Mouse (Mus musculus) liver, adult 2 months (tissue): ENCODE data around the gene Gas2. TPM values are rescaled to one million over a fixed set of nuclear protein-coding genes. Genes with fewer than 3 reads are reported as not detected.
A peak's percentile ranks its signal among the peaks of the same experiment; 100 is the strongest.

Experiments
- DNase-seq: peaks from one replicate; pipeline ENCODE4 v3.0.0-alpha.2; 2011; ENCODE audit warnings: low read depth, low spot score; ENCODE audit errors: extremely low read depth
- H3K27ac ChIP-seq: fragments of 200-500 bp; replicated peaks from 2 replicates; pipeline ENCODE4 v1.5.1; 2012; ENCODE audit warnings: low read depth, mild to moderate bottlenecking, control low read depth, inconsistent platforms, low read length; ENCODE audit not compliant: insufficient read depth
- H3K27me3 ChIP-seq: fragments of 200-500 bp; 2 replicates; pipeline ENCODE4 v1.6.1; 2012; ENCODE audit warnings: mild to moderate bottlenecking, moderate library complexity, low read length, inconsistent platforms; ENCODE audit not compliant: control insufficient read depth, insufficient read depth
- H3K36me3 ChIP-seq: fragments of 200-500 bp; 2 replicates; pipeline ENCODE4 v1.6.1; 2012; ENCODE audit warnings: low read length, inconsistent platforms; ENCODE audit not compliant: control insufficient read depth, insufficient read depth
- H3K4me1 ChIP-seq: fragments of 200-500 bp; 2 replicates; pipeline ENCODE4 v1.6.1; 2011; ENCODE audit warnings: low read length; ENCODE audit not compliant: control insufficient read depth, insufficient read depth
- H3K4me3 ChIP-seq: fragments of 200-500 bp; 2 replicates; pipeline ENCODE4 v1.5.1; 2011; ENCODE audit warnings: low read depth, mild to moderate bottlenecking, control low read depth, low read length, moderate library complexity; ENCODE audit not compliant: insufficient read depth
- H3K79me2 ChIP-seq: fragments of 200-500 bp; 2 replicates; pipeline ENCODE4 v1.6.1; 2012; ENCODE audit warnings: inconsistent platforms, mild to moderate bottlenecking, low read length, moderate library complexity; ENCODE audit not compliant: control insufficient read depth, insufficient read depth
- H3K9ac ChIP-seq: fragments of 200-500 bp; 2 replicates; pipeline ENCODE4 v1.6.1; 2012; ENCODE audit warnings: low read depth, mild to moderate bottlenecking, control low read depth, inconsistent platforms, low read length
- CTCF ChIP-seq: fragments of 200-500 bp; IDR thresholded peaks from 2 replicates; pipeline ENCODE4 v1.5.1; 2011; ENCODE audit warnings: low read depth, low read length, control low read depth
- POLR2A ChIP-seq: fragments of 200-500 bp; IDR thresholded peaks from 2 replicates; pipeline ENCODE4 v1.6.1; 2011; ENCODE audit warnings: low read length, control low read depth; ENCODE audit not compliant: insufficient read depth; ENCODE audit errors: extremely low read depth
- WGBS: fragments of 180-500 bp; shearing (Covaris S2); methylation state at CpG from one replicate; pipeline ENCODE4 v1.1.7; 2018; 5-methylcytosine and 5-hydroxymethylcytosine counted together
- polyA plus RNA-seq: library from polyadenylated mRNA; depleted of rRNA; stranded (reverse); fragments of >200 nt; gene quantifications from 2 replicates; pipeline ENCODE4 v1.2.3, GENCODE M21; 2012
- total RNA-seq: library from RNA; depleted of rRNA; stranded (reverse); fragments of >200 nt; gene quantifications from 2 replicates; pipeline ENCODE4 v1.2.3, GENCODE M21; 2014

The Gas2 gene
- total and polyA plus RNA-seq, 2 experiments: 15.7 to 43.6 TPM

DNA sequence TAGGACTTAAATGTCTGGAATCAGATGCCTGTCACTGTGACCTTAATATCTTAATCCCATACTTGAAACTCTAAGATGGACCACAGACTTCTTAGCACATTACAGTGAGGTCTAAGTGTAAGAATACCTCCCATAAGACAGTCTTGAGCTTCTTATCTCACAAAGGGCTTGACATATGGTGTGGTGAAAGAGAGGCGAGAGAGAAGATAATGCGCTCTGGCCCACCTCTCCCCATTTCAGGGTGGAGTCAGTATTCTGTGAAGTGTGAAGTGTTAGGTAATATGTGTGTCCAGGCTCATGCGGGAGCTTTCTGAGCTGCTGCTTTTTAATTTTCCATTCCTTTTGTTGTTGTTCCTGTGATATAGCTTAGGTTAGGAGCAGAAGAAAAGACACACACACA lies 129.2 kb downstream of the Gas2 start:
- DNase-seq: no peak
- no peaks in the 10 kb centered on the region for H3K79me2 ChIP-seq
- no peaks in the 10 kb centered on the region for H3K27me3 ChIP-seq
- no peak overlapping the region for H3K9ac ChIP-seq
- WGBS: 86% methylated on average over 3 of the region's 3 CpGs
- no peaks in the 10 kb centered on the region for H3K4me1 ChIP-seq
- no peak overlapping the region for H3K27ac ChIP-seq
- peaks cover 2% of the 10 kb centered on the region; the same call in 1 of the 2 replicates for H3K36me3 ChIP-seq
- TF ChIP-seq POLR2A: no peak
- TF ChIP-seq CTCF: no peak
- no peak overlapping the region for H3K4me3 ChIP-seq

DNA sequence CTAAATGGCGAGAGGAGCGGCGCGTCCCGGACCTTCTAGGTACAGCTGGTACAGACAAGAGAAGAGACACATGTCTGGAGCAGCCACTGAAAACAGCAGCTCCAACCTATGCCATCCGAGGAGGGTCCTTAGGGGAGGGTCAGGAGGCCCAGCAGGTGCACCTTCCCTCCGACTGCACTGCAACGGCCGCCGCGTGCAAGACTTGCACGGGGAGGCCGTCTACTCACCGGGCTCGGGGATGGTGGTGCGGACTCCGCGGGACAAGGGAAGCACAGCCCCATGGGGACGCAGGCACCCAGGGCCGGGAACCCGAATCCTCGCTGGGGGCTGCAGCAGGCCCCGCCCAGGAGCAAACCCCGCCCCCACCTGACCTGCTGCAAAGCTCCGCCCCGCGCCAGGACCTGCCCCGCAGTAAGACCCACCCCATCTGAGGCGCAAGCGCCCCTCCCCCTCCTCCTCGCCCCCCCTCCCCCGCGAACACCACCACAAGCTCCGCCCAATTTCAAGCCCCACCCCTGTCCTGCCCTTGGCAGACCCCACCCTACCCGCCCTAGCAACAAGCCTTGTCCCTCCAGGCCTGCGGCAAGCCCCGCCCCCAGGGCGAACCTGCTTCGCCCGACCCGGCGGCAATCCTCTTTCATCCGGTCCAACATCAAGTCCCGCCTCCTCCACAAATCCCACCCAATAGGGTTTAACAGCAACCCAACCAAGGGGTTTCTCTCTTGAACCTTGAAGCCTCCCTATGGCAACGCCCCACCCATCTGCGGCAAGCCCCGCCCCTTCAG lies 143.9 kb downstream of the Gas2 start, which contains the start of gene Svip:
TSS of gene Svip (minus strand) at position 508 of the 785 bp plus-strand sequence.
- H3K79me2 ChIP-seq: no peaks in the 10 kb centered on the region
- WGBS: under 1% methylated on average over 42 of the region's 47 CpGs

DNA sequence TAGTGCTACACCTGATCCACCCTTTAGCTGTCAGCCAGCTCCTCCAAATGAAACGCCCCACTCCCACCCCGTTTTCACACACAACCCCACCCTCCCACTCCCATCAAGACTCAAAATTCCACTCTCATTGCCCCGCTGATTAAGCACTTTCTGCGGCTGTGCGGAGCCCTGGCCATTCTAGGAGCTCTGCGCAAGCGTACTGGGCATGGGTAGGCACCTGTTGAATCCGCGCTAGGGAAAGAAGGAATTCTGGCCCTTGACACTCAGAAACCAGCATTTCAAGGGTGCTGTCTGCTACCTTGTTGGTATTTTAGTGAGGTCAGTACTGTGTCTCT lies 144.4 kb downstream of the Gas2 start:
- Histone ChIP-seq H3K27ac (peak overlapping the region; percentile 60), H3K4me1 (no peaks in the 10 kb centered on the region), H3K4me3 (peak overlapping the region; percentile 55)

More for the DNA sequence above, 143.9 kb downstream of the Gas2 start, which contains the start of gene Svip:
- Histone ChIP-seq H3K9ac (peak within 1 kb of the TSS; percentile 81), H3K27me3 (no peaks in the 10 kb centered on the region), H3K27ac (peak within 1 kb of the TSS; percentile 61), H3K36me3 (no peaks in the 10 kb centered on the region), H3K4me1 (no peaks in the 10 kb centered on the region), H3K4me3 (peak within 1 kb of the TSS; percentile 89)
- TF ChIP-seq CTCF (no peak), POLR2A (peak; percentile 44; the same call in 1 of the 2 replicates)
- no peak for DNase-seq

DNA sequence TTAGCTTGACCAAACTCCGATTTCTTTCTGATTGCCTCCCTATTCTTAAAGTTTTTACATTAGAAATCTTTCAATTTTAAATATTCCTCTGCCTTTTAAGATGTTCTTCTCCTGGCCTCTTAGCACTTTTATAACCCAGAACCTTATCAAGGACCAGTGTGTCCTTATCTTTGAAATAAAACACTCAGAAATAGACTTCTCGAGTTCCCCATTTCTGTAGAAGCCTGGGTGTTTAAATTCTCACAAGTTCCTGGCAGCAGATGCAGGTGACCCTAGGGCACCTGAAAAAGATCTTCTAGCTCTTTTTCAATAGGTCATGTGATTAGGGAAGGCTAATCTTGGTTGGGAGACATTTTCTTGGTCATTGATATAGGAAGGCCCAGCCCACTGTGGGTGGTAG lies 145.3 kb downstream of the Gas2 start:
- Histone ChIP-seq H3K9ac (no peak overlapping the region), H3K4me1 (no peaks in the 10 kb centered on the region), H3K36me3 (no peaks in the 10 kb centered on the region), H3K4me3 (peak overlapping the region; percentile 55; the same call in 1 of the 2 replicates), H3K27ac (no peak overlapping the region), H3K27me3 (no peaks in the 10 kb centered on the region), H3K79me2 (no peaks in the 10 kb centered on the region)
- DNase-seq: no peak
- TF ChIP-seq POLR2A (no peak), CTCF (no peak)
- 85% methylated on average over 2 of the region's 2 CpGs for WGBS

More for the DNA sequence above, 144.4 kb downstream of the Gas2 start:
- WGBS: 2% methylated on average over 9 of the region's 9 CpGs
- 0 out of 2 replicates have a peak, but pooled peaks have one; percentile 36 for TF ChIP-seq POLR2A
- no peak for TF ChIP-seq CTCF
- H3K27me3 ChIP-seq: no peaks in the 10 kb centered on the region
- H3K9ac ChIP-seq: peak overlapping the region; percentile 61
- no peaks in the 10 kb centered on the region for H3K79me2 ChIP-seq
- no peaks in the 10 kb centered on the region for H3K36me3 ChIP-seq
- DNase-seq: peak; percentile 99

DNA sequence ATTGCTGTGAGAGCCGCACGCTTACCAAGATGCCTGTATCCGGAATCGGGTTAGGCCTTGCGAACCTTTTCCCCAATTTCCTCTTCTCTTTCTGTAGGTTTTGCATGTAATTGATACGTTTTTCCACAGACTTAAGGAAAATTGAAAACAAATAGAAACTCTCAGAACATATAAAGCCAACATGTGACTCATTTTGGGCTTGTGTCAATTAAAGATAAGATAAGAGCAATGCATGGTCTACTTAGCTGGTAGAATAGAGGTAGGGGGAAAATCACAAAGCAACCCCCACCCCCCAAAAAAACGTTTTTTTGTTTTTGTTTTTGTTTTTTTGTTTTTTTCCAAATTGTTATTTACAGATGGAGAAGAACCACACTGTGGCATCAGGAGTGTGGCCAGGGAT lies 151.6 kb downstream of the Gas2 start:
- TF ChIP-seq POLR2A: no peak
- Histone ChIP-seq H3K27ac (no peak overlapping the region), H3K9ac (no peak overlapping the region), H3K79me2 (no peaks in the 10 kb centered on the region), H3K27me3 (no peaks in the 10 kb centered on the region), H3K4me1 (no peaks in the 10 kb centered on the region), H3K36me3 (no peaks in the 10 kb centered on the region), H3K4me3 (no peak overlapping the region)
- no peak for DNase-seq
- WGBS: 77% methylated on average over 7 of the region's 7 CpGs

DNA sequence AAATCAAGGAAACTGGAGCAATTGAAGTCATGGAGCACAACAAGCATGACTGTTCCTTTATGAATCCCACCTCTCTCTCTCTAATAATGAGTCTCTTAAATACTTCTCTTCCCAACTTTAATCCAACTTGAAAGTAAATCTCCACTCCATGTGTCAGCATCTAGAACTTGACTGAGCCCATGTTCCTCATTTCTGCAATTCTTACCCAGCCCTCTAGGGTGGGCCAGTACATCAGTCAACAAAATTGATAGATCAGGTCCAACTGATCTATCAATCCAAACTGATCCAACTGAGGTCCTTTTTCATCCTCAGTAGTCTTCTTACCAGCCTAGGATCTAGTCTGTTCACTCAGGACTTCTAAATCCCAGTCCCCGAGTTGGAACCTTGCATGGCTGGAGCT lies 153.4 kb downstream of the Gas2 start:
- H3K4me3 ChIP-seq: no peak overlapping the region
- no peaks in the 10 kb centered on the region for H3K4me1 ChIP-seq
- no peak overlapping the region for H3K27ac ChIP-seq
- no peaks in the 10 kb centered on the region for H3K79me2 ChIP-seq
- DNase-seq: no peak
- TF ChIP-seq POLR2A: no peak
- no peak overlapping the region for H3K9ac ChIP-seq
- H3K27me3 ChIP-seq: no peaks in the 10 kb centered on the region
- H3K36me3 ChIP-seq: no peaks in the 10 kb centered on the region
- WGBS: 91% methylated on average over 1 of the region's 1 CpGs
